18 mouse cellular contexts compared by ENCODE assay signal in the genomic region with DNA sequence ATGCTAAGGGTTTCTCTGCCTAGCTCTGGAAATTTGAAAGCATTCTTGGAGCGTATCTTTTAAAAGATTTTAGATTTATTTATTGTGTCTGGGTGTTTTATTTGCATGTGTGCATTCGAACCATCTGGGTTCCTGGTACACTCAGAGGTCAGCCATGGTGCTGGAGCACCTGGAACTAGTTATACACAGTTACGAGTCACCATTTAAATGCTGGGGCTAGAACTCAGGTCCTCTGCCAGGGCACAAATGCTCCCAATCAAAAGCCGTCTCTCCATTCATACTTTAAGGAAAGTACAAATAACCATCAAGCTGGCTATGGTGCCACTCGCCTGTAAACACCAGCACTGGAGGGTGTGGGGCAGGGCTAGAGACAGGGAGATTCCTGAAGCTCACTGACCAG.
"Had no signal": no experiment of that assay in that cellular context is flagged by ENCODE, and none has a peak within 500 bp of the region (broad histone marks: within the 10 kb centered on the region; RNA-seq: fewer than 3 reads in every experiment).

No protein-coding gene starts in this region.

- H3K27me3 ChIP-seq: kidney, embryonic 15.5 days; limb, embryonic 13.5 days; liver, embryonic 13.5 days; lung, embryonic 15.5 days; megakaryocyte, embryonic 14.5 days; midbrain, embryonic 13.5 days had no signal

- DNase-seq: kidney, adult 11 months; kidney, adult 8-10 months; kidney, postnatal 10 days; kidney, postnatal 36 days; liver, embryonic 13.5 days; lung, postnatal 10 days; thymus, adult 2 months; thymus, postnatal 14 days; thymus, postnatal 4 days had no signal

- H3K9me3 ChIP-seq: kidney, embryonic 15.5 days; limb, embryonic 13.5 days; liver, embryonic 13.5 days; lung, embryonic 15.5 days; megakaryocyte, embryonic 14.5 days; midbrain, embryonic 10.5 days; midbrain, embryonic 13.5 days had no signal

- H3K9ac ChIP-seq: kidney, embryonic 15.5 days; limb, embryonic 13.5 days; liver, embryonic 13.5 days; lung, embryonic 15.5 days; midbrain, embryonic 13.5 days had no signal

- H3K4me2 ChIP-seq: kidney, embryonic 15.5 days; limb, embryonic 13.5 days; liver, embryonic 13.5 days; lung, embryonic 15.5 days; midbrain, embryonic 13.5 days had no signal

- H3K36me3 ChIP-seq: kidney, embryonic 15.5 days; limb, embryonic 13.5 days; liver, embryonic 13.5 days; lung, embryonic 15.5 days; midbrain, embryonic 10.5 days; midbrain, embryonic 13.5 days had no signal

- H3K4me1 ChIP-seq: kidney, embryonic 15.5 days; lung, embryonic 15.5 days; megakaryocyte, embryonic 14.5 days; midbrain, embryonic 10.5 days; midbrain, embryonic 13.5 days had no signal

- H3K27ac ChIP-seq: kidney, embryonic 15.5 days; liver, embryonic 13.5 days; lung, embryonic 15.5 days; midbrain, embryonic 10.5 days; midbrain, embryonic 13.5 days; stomach, postnatal 0 days had no signal

- ATAC-seq: midbrain, embryonic 13.5 days; midbrain, embryonic 16.5 days had no signal

- H3K4me3 ChIP-seq: kidney, embryonic 15.5 days; limb, embryonic 13.5 days; liver, embryonic 13.5 days; lung, embryonic 15.5 days; megakaryocyte, embryonic 14.5 days; midbrain, embryonic 10.5 days; midbrain, embryonic 13.5 days; myocyte had no signal
